Mouse (Mus musculus) stomach, postnatal 0 days (tissue): ENCODE results near the gene Dek. TPM values are rescaled to one million over a fixed set of nuclear protein-coding genes. Genes with fewer than 3 reads are reported as not detected.

Experiments
- ATAC-seq: fragments of 200-750 bp; cut with Nextera tagmentation; 2 replicates; pipeline ENCODE4 v1.8.0; 2017; ENCODE audit not compliant: low FRiP score, low TSS enrichment
- DNase-seq: peaks from one replicate; pipeline ENCODE4 v3.0.0-alpha.2; 2016; ENCODE audit warnings: low spot score
- H3K27ac ChIP-seq: fragments of 300-500 bp; sonication (generic); replicated peaks from 2 replicates; pipeline ENCODE4 v1.5.1; 2014; ENCODE audit warnings: mild to moderate bottlenecking, control low read depth
- H3K27me3 ChIP-seq: fragments of 300-500 bp; sonication (generic); 2 replicates; pipeline ENCODE4 v1.6.1; 2014; ENCODE audit warnings: low read length; ENCODE audit not compliant: control insufficient read depth, insufficient read depth
- H3K36me3 ChIP-seq: fragments of 300-500 bp; sonication (generic); 2 replicates; pipeline ENCODE4 v1.6.1; 2014; ENCODE audit warnings: low read length, mixed read lengths; ENCODE audit not compliant: control insufficient read depth, insufficient read depth
- H3K4me1 ChIP-seq: fragments of 300-500 bp; sonication (generic); replicated peaks from 2 replicates; pipeline ENCODE4 v1.6.1; 2014; ENCODE audit warnings: antibody characterized with exemption; ENCODE audit not compliant: control insufficient read depth, insufficient read depth
- H3K4me2 ChIP-seq: fragments of 300-500 bp; sonication (generic); replicated peaks from 2 replicates; pipeline ENCODE4 v1.6.1; 2014; ENCODE audit warnings: low read depth, mild to moderate bottlenecking, control low read depth, moderate library complexity
- H3K4me3 ChIP-seq: fragments of 300-500 bp; sonication (generic); 2 replicates; pipeline ENCODE4 v1.5.1; 2014; ENCODE audit warnings: low read depth, low read length, control low read depth
- H3K9ac ChIP-seq: fragments of 300-500 bp; sonication (generic); 2 replicates; pipeline ENCODE4 v1.6.1; 2014; ENCODE audit warnings: mild to moderate bottlenecking, low read length, control low read depth, mixed read lengths
- H3K9me3 ChIP-seq: fragments of 300-500 bp; sonication (generic); 2 replicates; pipeline ENCODE4 v1.6.1; 2016; ENCODE audit warnings: low read length; ENCODE audit not compliant: control insufficient read depth
- CTCF ChIP-seq: IDR thresholded peaks from 2 replicates; pipeline ENCODE4 v1.5.1; 2016; ENCODE audit warnings: antibody characterized with exemption, low read depth, mild to moderate bottlenecking, moderate library complexity
- EP300 ChIP-seq: optimal IDR thresholded peaks from 2 replicates; pipeline ENCODE3; 2016; ENCODE audit warnings: antibody characterized with exemption
- WGBS: fragments of 180-500 bp; shearing (Covaris S2); extraction: QIAGEN DNeasy Blood & Tissue Kit; methylation state at CpG from one replicate; pipeline ENCODE4 v1.1.7; 2014; 5-methylcytosine and 5-hydroxymethylcytosine counted together
- polyA plus RNA-seq: library from polyadenylated mRNA; unstranded; fragments of >200 nt; fragmentation: Nextera tagmentation; extraction: Ambion mirVana; gene quantifications from 2 replicates; pipeline ENCODE4 v1.2.1, GENCODE M21; 2015

The Dek gene
- polyA plus RNA-seq, 1 experiment from 2014 or later: 133 TPM

DNA sequence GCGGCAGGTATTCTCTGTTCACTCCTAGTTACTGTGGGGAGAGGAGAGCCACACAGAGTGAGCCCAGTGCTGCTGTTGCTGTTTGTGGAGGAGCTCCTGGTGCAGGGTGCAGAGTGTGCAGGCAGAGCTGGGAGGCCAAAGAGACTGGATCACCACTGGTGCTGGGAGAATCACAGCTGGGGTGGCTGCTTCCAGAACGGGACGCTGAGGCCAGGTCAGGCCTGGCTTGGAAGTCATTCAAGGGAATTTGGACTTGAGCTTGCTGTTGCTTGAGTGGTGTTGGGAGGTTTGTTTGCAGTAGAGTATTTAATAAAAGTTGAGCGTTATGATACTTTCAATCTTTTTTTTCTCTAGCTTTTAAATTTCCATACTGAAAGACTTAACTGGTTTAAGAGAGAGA is 58.0 kb downstream of the Dek start:
- no peak overlapping the region for H3K4me2 ChIP-seq
- no peak overlapping the region for H3K9ac ChIP-seq
- H3K27me3 ChIP-seq: no peaks in the 10 kb centered on the region
- no peaks in the 10 kb centered on the region for H3K9me3 ChIP-seq
- H3K36me3 ChIP-seq: no peaks in the 10 kb centered on the region
- H3K4me1 ChIP-seq: peaks cover 4% of the 10 kb centered on the region; the same call in 1 of the 2 replicates
- no peak overlapping the region for H3K27ac ChIP-seq
- no peak for ATAC-seq
- 76% methylated on average over 4 of the region's 4 CpGs for WGBS
- TF ChIP-seq CTCF: no peak
- no peak for TF ChIP-seq EP300
- DNase-seq: no peak
- no peak overlapping the region for H3K4me3 ChIP-seq

- H3K9ac ChIP-seq: peak within 1 kb of the TSS; percentile 80
- no peaks in the 10 kb centered on the region for H3K9me3 ChIP-seq
- peak within 1 kb of the TSS; percentile 74 for H3K27ac ChIP-seq
- peak within 1 kb of the TSS; percentile 100 for H3K4me2 ChIP-seq
- DNase-seq (no peak), ATAC-seq (no peak)
- 12% methylated on average over 10 of the region's 10 CpGs for WGBS
- H3K27me3 ChIP-seq: no peaks in the 10 kb centered on the region
- no peak for TF ChIP-seq CTCF
- no peak for TF ChIP-seq EP300
- H3K36me3 ChIP-seq: no peaks in the 10 kb centered on the region
- H3K4me3 ChIP-seq: peak within 1 kb of the TSS; percentile 83
- peaks cover 4% of the 10 kb centered on the region; the same call in 1 of the 2 replicates for H3K4me1 ChIP-seq
These were observed 61.4 kb downstream of the Dek start, which contains the start of gene Tpmt for GRCm38 (mm10) chr13:47044617-47044947. Gene Tpmt (minus strand): TSS chr13:47044737.

DNA sequence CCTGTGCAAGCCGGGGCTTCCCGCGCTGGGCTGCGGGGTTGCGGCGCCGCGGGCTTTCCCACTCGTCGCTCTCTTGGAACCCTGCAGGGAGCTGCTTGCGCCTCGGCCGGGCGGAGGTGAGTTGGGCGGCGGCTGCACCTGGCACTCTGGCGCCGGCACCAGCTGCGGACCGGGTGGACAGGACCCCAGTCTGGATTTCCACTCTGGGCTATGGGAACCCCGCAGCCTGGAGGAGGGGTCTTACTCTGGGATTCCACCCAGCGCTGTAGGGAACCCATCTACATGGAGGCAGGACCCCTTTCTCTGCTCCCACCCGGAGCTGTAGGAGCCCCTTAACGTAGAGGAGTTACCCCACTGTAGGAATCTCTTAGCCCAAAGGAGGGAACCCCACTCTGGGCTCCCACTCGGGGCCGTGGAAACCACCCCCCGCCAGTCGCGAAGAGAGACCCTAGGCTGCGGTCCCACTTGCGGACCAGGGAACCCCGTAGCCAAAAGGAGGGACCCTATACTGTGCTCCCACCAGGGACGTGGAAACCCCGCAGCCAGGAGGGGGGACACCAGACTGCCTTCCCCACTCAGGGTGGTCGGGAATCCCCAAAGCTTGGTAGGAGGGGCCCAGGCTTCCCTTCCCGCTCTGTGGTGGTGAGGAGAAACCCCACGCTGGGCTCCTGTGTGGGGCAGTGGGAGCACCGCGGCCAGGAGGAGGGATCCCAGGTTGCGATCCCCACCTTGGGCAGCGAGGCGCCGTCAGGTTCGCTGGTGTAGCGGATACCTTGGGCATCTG is 62.0 kb downstream of the Dek start:
- Histone ChIP-seq H3K27me3 (no peaks in the 10 kb centered on the region), H3K27ac (peak overlapping the region; percentile 74), H3K9ac (peak overlapping the region; percentile 80), H3K4me3 (peak overlapping the region; percentile 83), H3K4me1 (peaks cover 4% of the 10 kb centered on the region; the same call in 1 of the 2 replicates), H3K4me2 (peak overlapping the region; percentile 100), H3K9me3 (no peaks in the 10 kb centered on the region), H3K36me3 (no peaks in the 10 kb centered on the region)
- ATAC-seq (peak; percentile 45), DNase-seq (peak; percentile 44)
- TF ChIP-seq CTCF: 0 out of 2 replicates have a peak, but pooled peaks have one; percentile 2
- TF ChIP-seq EP300: no peak
- under 1% methylated on average over 45 of the region's 45 CpGs for WGBS

DNA sequence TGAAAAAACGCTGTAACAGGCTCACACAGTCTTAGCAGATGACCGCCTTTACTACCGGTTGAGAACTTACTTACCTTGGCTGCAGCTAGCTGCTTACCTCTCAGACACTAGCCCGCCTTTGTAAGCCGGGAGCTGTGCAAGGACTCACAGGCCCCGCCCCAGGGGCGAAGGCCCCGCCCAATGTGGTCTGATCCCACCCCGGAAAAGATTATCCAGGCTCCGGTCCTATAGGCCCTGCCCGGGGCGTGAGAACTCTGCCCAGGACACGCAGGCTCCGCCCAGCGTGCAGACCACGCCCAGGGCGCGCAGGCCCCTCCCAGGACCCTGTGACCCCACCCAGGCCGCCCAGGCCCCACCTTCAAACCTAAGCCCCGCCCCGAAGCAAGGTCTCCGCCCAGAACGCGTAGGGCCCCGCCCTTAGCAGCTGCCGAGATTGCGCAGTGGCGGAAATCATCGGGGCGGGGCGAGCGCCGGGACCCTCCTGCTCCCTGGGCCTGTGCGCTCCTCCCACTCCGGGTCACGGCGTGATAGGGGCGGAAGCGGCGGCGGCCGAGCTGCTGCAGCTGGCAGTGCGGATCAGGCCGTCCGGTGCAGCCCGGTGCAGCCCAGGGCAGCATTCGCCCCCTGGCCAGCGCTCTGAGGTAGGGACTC is 62.8 kb downstream of the Dek start, which contains the start of gene Kdm1b:
TSS of gene Kdm1b (plus strand) at position 470 of the 651 bp plus-strand sequence.
- Histone ChIP-seq H3K36me3 (no peaks in the 10 kb centered on the region), H3K9ac (peak within 1 kb of the TSS; percentile 80), H3K27me3 (no peaks in the 10 kb centered on the region), H3K27ac (peak within 1 kb of the TSS; percentile 74), H3K9me3 (no peaks in the 10 kb centered on the region), H3K4me3 (peak within 1 kb of the TSS; percentile 83), H3K4me2 (peak within 1 kb of the TSS; percentile 100), H3K4me1 (peaks cover 4% of the 10 kb centered on the region; the same call in 1 of the 2 replicates)
- peak; percentile 97 for ATAC-seq
- DNase-seq: peak; percentile 99
- TF ChIP-seq EP300 (no peak), CTCF (no peak; the same call in 1 of the 2 replicates)
- 2% methylated on average over 40 of the region's 48 CpGs for WGBS

DNA sequence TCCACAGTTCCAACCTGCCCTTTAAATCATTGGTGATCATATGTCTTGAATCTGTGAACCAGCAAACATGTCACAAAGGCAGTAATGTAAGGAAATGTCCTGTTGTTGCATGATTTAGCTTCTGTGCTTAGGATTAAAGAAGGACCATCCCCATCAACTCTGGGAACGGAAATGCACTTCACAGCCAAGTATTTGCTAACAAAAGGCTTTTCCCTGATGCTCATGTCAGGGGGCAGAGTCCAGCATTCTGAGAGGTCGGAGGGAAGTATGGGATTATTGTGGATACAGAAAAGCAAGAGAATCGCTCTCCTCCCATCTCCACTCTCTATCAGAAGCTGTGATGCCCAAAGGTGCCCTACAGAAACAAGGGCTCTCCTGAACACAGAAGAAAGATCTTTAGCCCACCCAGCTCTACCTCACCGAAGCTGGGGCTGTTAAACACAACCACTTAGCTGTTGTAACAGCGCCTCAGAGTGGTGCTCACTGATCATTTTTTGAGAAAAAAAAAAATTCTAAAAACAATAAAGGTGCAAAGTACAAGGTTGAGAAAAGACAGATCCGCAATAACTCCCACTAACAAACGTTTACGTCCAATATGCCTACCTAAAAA is 63.9 kb downstream of the Dek start:
- no peaks in the 10 kb centered on the region for H3K27me3 ChIP-seq
- H3K36me3 ChIP-seq: no peaks in the 10 kb centered on the region
- H3K9me3 ChIP-seq: no peaks in the 10 kb centered on the region
- TF ChIP-seq EP300 (no peak), CTCF (peak; percentile 45)
- 41% methylated on average over 8 of the region's 8 CpGs for WGBS
- H3K27ac ChIP-seq: no peak overlapping the region
- DNase-seq: no peak
- peak overlapping the region; percentile 50; the same call in 1 of the 2 replicates for H3K9ac ChIP-seq
- ATAC-seq: no peak
- H3K4me1 ChIP-seq: peaks cover 4% of the 10 kb centered on the region; the same call in 1 of the 2 replicates
- peak overlapping the region; percentile 83 for H3K4me3 ChIP-seq
- H3K4me2 ChIP-seq: peak overlapping the region; percentile 72
